In genomic region chr10:122895121-122895770, GRCm38 (mm10) we compare ENCODE assay signal across 8 mouse cellular contexts.
A peak's percentile ranks its signal among the peaks of the same experiment; 100 is the strongest.
DNase-seq lines count a peak whose midpoint lies in the region; ATAC-seq and TF ChIP-seq lines count a peak whose summit lies in the region.

No protein-coding gene starts in this region.

- H3K4me3 ChIP-seq in forebrain, embryonic 16.5 days (replicated peaks; ENCODE audit: low read length) = no peak overlapping the region
- H3K4me3 ChIP-seq in hindbrain, postnatal 0 days (ENCODE audit: low read length) = no peak overlapping the region
- H3K4me3 ChIP-seq in lung, embryonic 16.5 days (ENCODE audit: low read length) = no peak overlapping the region
- no peak overlapping the region for H3K4me3 ChIP-seq in small intestine, adult 2 months (ENCODE audit: low read depth, low read length)

- peak; percentile 43 for DNase-seq in urinary bladder, postnatal 14 days (ENCODE audit: low spot score)
- no peak for DNase-seq in urinary bladder, postnatal 36 days (ENCODE audit: low spot score in 2 of 2)
- DNase-seq in cerebellum, adult 11-12 months = peak; percentile 70
- peak; percentile 77 for DNase-seq in hindbrain, postnatal 0 days (ENCODE audit: low spot score)
- DNase-seq in left cerebral cortex, adult 9 months (ENCODE audit: low spot score in 2 of 2) = no peak

- H3K27ac ChIP-seq in forebrain, embryonic 16.5 days (ENCODE audit: low read length) = no peak overlapping the region
- H3K27ac ChIP-seq in hindbrain, postnatal 0 days = peak overlapping the region; percentile 55; the same call in 1 of the 2 replicates
- H3K27ac ChIP-seq in lung, embryonic 16.5 days (ENCODE audit: low read length) = peak overlapping the region; percentile 90
- peak overlapping the region; percentile 17; the same call in 1 of the 2 replicates for H3K27ac ChIP-seq in small intestine, adult 2 months (ENCODE audit: insufficient read depth, low read depth, low read length)

- H3K4me2 ChIP-seq in forebrain, embryonic 16.5 days (ENCODE audit: low read length) = no peak overlapping the region
- no peak overlapping the region for H3K4me2 ChIP-seq in hindbrain, postnatal 0 days (ENCODE audit: low read depth, low read length)
- no peak overlapping the region for H3K4me2 ChIP-seq in lung, embryonic 16.5 days (ENCODE audit: low read depth, low read length)

- WGBS in forebrain, embryonic 16.5 days = 74% methylated on average over 12 of the region's 12 CpGs
- WGBS in hindbrain, postnatal 0 days = 60% methylated on average over 12 of the region's 12 CpGs
- 72% methylated on average over 12 of the region's 12 CpGs for WGBS in lung, embryonic 16.5 days
- 82% methylated on average over 12 of the region's 12 CpGs for WGBS in small intestine, adult 2 months

- H3K4me1 ChIP-seq in forebrain, embryonic 16.5 days (replicated peaks; ENCODE audit: control insufficient read depth, insufficient read depth, low read length) = peaks cover 8% of the 10 kb centered on the region
- H3K4me1 ChIP-seq in hindbrain, postnatal 0 days (ENCODE audit: insufficient read depth, low read length) = peaks cover 4% of the 10 kb centered on the region; the same call in 1 of the 2 replicates
- H3K4me1 ChIP-seq in lung, embryonic 16.5 days (replicated peaks; ENCODE audit: control insufficient read depth, insufficient read depth, low read length) = peaks cover 17% of the 10 kb centered on the region
- peaks cover 7% of the 10 kb centered on the region for H3K4me1 ChIP-seq in small intestine, adult 2 months (ENCODE audit: control insufficient read depth, insufficient read depth, insufficient read length, low read length)

- H3K27me3 ChIP-seq in forebrain, embryonic 16.5 days (replicated peaks; ENCODE audit: control insufficient read depth, insufficient read depth, low read length) = no peaks in the 10 kb centered on the region
- H3K27me3 ChIP-seq in hindbrain, postnatal 0 days (ENCODE audit: insufficient read depth, low read length) = no peaks in the 10 kb centered on the region
- no peaks in the 10 kb centered on the region for H3K27me3 ChIP-seq in lung, embryonic 16.5 days (ENCODE audit: control insufficient read depth, insufficient read depth, low read depth, low read length)
- H3K27me3 ChIP-seq in small intestine, adult 2 months (ENCODE audit: control insufficient read depth, insufficient read depth, low read length) = no peaks in the 10 kb centered on the region

- peak; percentile 80 for TF ChIP-seq CTCF in hindbrain, postnatal 0 days (IDR thresholded peaks at IDR 0.05; ENCODE audit: low read depth)
- peak; percentile 40; the same call in 1 of the 2 replicates for TF ChIP-seq CTCF in small intestine, adult 2 months (IDR thresholded peaks at IDR 0.05; ENCODE audit: extremely low read depth, insufficient read length, insufficient replicate concordance, low read depth, low read length)

- ATAC-seq in forebrain, embryonic 16.5 days = 0 out of 2 replicates have a peak, but pooled peaks have one; percentile 21
- peak; percentile 63 for ATAC-seq in hindbrain, postnatal 0 days
- ATAC-seq in lung, embryonic 16.5 days (ENCODE audit: low read depth) = no peak; the same call in 1 of the 2 replicates

- H3K9ac ChIP-seq in forebrain, embryonic 16.5 days (replicated peaks; ENCODE audit: low read depth, low read length) = no peak overlapping the region
- H3K9ac ChIP-seq in hindbrain, postnatal 0 days (replicated peaks; ENCODE audit: low read length) = no peak overlapping the region
- H3K9ac ChIP-seq in lung, embryonic 16.5 days (ENCODE audit: low read length) = no peak overlapping the region

- no peaks in the 10 kb centered on the region for H3K36me3 ChIP-seq in forebrain, embryonic 16.5 days (ENCODE audit: control insufficient read depth, insufficient read depth)
- H3K36me3 ChIP-seq in hindbrain, postnatal 0 days (ENCODE audit: insufficient read depth, low read length) = no peaks in the 10 kb centered on the region
- H3K36me3 ChIP-seq in lung, embryonic 16.5 days (ENCODE audit: control insufficient read depth, insufficient read depth, low read length) = no peaks in the 10 kb centered on the region
- H3K36me3 ChIP-seq in small intestine, adult 2 months (ENCODE audit: control insufficient read depth, insufficient read depth, low read length) = 0 out of 2 replicates have a peak, but pooled peaks cover 3% of the 10 kb centered on the region

- H3K9me3 ChIP-seq in forebrain, embryonic 16.5 days (ENCODE audit: control insufficient read depth, low read length) = no peaks in the 10 kb centered on the region
- H3K9me3 ChIP-seq in hindbrain, postnatal 0 days (ENCODE audit: low read length) = no peaks in the 10 kb centered on the region
- H3K9me3 ChIP-seq in lung, embryonic 16.5 days (ENCODE audit: control insufficient read depth, low read length) = no peaks in the 10 kb centered on the region

- TF ChIP-seq POLR2A in small intestine, adult 2 months (IDR thresholded peaks at IDR 0.05; ENCODE audit: low read depth, low read length) = no peak

Comparison
In these comparisons a context has a peak if more than half of its experiments do, and no peak if none do; other contexts are left out.
1. DNase-seq: peak in urinary bladder, postnatal 14 days (single experiment), cerebellum, adult 11-12 months (single experiment) and hindbrain, postnatal 0 days (single experiment); none in urinary bladder, postnatal 36 days (0 of 2) and left cerebral cortex, adult 9 months (0 of 2).